Mouse (Mus musculus): ENCODE results near the gene Ggct. TPM values are rescaled to one million over a fixed set of nuclear protein-coding genes. Genes with fewer than 3 reads are reported as not detected.

Ggct gene
- total RNA-seq, 1 experiment, result 25.4 TPM

DNA sequence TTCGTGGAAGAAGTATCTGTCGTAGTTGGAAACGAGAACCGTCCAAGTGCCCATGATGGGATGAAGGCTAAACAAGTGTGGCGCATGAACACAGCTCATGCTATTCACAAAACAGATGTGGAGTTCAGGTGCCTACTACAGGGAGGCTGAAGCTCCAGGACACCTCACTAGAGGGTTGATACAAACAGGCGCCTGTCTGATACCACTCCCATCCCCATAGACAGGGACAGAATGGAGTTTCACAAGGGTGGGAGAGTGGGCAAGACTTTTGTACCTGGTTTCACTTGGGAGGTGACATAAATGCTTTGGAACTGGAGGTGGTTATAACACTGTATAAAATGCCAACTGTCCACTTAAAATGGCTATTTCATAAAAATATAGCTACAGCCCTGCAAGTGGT is 13.3 kb downstream of the Ggct start:
- Histone ChIP-seq H3K4me3 (ENCODE audit: insufficient read depth in 1 of 2, low read depth in 1 of 2, low read length in 2 of 2, poor library complexity in 1 of 2, severe bottlenecking in 1 of 2) (no peak overlapping the region), H3K27ac (ENCODE audit: insufficient read depth, low read depth, low read length, poor library complexity, severe bottlenecking) (no peak overlapping the region), H3K4me1 (ENCODE audit: control insufficient read depth in 2 of 2, insufficient read depth in 2 of 2, low read length in 2 of 2, poor library complexity in 1 of 2) (no peaks in the 10 kb centered on the region), H3K9ac (ENCODE audit: insufficient read depth, low read depth, low read length, poor library complexity, severe bottlenecking) (no peak overlapping the region), H3K36me3 (ENCODE audit: control insufficient read depth, insufficient read depth, low read length, poor library complexity, severe bottlenecking) (no peaks in the 10 kb centered on the region), H3K9me3 (ENCODE audit: control insufficient read depth, insufficient read depth, low read depth, low read length) (no peaks in the 10 kb centered on the region)
- no peak for DNase-seq (ENCODE audit: low read depth, low spot score)
- in situ Hi-C loops (cut with MboI; ENCODE audit: low sequenced_read_pairs in 2 of 2, unreplicated experiment in 2 of 2), result no loop called here
- no peak for TF ChIP-seq CHD2 (IDR thresholded peaks at IDR 0.05; ENCODE audit: low read depth, low read length)
- TF ChIP-seq MAFK (IDR thresholded peaks at IDR 0.05; ENCODE audit: insufficient read depth, low read depth, low read length), result no peak

DNA sequence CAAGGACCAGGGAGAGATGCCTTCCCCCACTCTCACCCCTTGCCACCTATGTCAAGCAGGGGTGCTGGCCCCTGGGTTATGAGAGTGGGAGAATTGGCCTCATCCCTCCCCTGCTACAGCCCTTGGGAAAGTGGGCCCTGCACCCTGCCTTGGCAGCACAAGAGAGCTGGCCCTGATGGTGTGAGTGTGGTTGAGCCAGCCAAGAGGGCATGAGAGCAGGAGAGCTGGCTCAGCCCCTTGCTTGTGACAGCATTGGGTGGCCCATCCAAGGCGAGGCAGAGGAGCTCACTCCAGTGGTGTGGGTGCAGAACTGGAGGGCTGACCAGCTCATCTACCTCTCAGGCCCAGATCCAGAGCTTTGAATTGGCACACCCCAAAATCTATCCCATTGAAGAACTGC is 17.1 kb downstream of the Ggct start:
- H3K9ac ChIP-seq (ENCODE audit: insufficient read depth, low read depth, low read length, poor library complexity, severe bottlenecking), result no peak overlapping the region
- in situ Hi-C loops (cut with MboI; ENCODE audit: low sequenced_read_pairs in 2 of 2, unreplicated experiment in 2 of 2), result no loop called here

DNA sequence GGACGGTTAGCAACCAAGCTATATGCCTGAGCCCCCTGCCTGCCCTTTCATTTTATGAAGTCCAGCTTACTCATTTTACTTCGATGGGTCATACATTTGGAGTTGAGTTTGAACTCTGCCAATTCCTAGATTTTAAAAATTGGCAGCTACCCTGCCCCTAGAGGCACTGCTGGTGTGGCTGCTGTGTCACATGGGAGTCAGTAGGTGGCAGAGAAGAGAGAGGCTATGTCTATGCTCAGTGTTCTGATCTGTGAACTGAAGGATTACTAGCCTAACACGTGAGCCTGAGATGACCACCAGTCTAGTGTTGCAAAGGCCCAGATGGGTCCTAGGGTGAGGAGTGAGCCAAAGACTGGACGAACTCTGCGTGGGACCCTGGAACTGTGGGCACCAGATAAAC is 18.2 kb downstream of the Ggct start:
- in situ Hi-C loops (cut with MboI; ENCODE audit: low sequenced_read_pairs in 2 of 2, unreplicated experiment in 2 of 2), result no loop called here
- H3K36me3 ChIP-seq (ENCODE audit: control insufficient read depth, insufficient read depth, low read length, poor library complexity, severe bottlenecking), result no peaks in the 10 kb centered on the region
- H3K4me3 ChIP-seq (ENCODE audit: insufficient read depth in 1 of 2, low read depth in 1 of 2, low read length in 2 of 2, poor library complexity in 1 of 2, severe bottlenecking in 1 of 2), result no peak overlapping the region
- TF ChIP-seq ZNF384 (IDR thresholded peaks at IDR 0.05; ENCODE audit: low read depth, low read length) (no peak), CHD2 (IDR thresholded peaks at IDR 0.05; ENCODE audit: low read depth, low read length) (no peak)
- H3K27ac ChIP-seq (ENCODE audit: insufficient read depth, low read depth, low read length, poor library complexity, severe bottlenecking), result no peak overlapping the region
- no peak overlapping the region for H3K9ac ChIP-seq (ENCODE audit: insufficient read depth, low read depth, low read length, poor library complexity, severe bottlenecking)
- no peaks in the 10 kb centered on the region; a peak in 1 of 4 replicates for H3K4me1 ChIP-seq (ENCODE audit: control insufficient read depth in 2 of 2, insufficient read depth in 2 of 2, low read length in 2 of 2, poor library complexity in 1 of 2)
- DNase-seq (ENCODE audit: low read depth, low spot score), result no peak
- H3K9me3 ChIP-seq (ENCODE audit: control insufficient read depth, insufficient read depth, low read depth, low read length), result no peaks in the 10 kb centered on the region

More for the DNA sequence above, 17.1 kb downstream of the Ggct start:
- no peaks in the 10 kb centered on the region; a peak in 1 of 4 replicates for H3K4me1 ChIP-seq (ENCODE audit: control insufficient read depth in 2 of 2, insufficient read depth in 2 of 2, low read length in 2 of 2, poor library complexity in 1 of 2)
- H3K9me3 ChIP-seq (ENCODE audit: control insufficient read depth, insufficient read depth, low read depth, low read length), result no peaks in the 10 kb centered on the region
- no peak overlapping the region for H3K27ac ChIP-seq (ENCODE audit: insufficient read depth, low read depth, low read length, poor library complexity, severe bottlenecking)
- H3K36me3 ChIP-seq (ENCODE audit: control insufficient read depth, insufficient read depth, low read length, poor library complexity, severe bottlenecking), result no peaks in the 10 kb centered on the region
- DNase-seq (ENCODE audit: low read depth, low spot score), result no peak
- no peak overlapping the region for H3K4me3 ChIP-seq (ENCODE audit: insufficient read depth in 1 of 2, low read depth in 1 of 2, low read length in 2 of 2, poor library complexity in 1 of 2, severe bottlenecking in 1 of 2)
- no peak for TF ChIP-seq CHD2 (IDR thresholded peaks at IDR 0.05; ENCODE audit: low read depth, low read length)
- no peak for TF ChIP-seq HCFC1 (IDR thresholded peaks at IDR 0.05; ENCODE audit: borderline replicate concordance, insufficient read depth, low read length)
- no peak for TF ChIP-seq ZC3H11A (IDR thresholded peaks at IDR 0.05; ENCODE audit: borderline replicate concordance, low read depth, low read length)
- no peak for TF ChIP-seq MAFK (IDR thresholded peaks at IDR 0.05; ENCODE audit: insufficient read depth, low read depth, low read length)
- no peak for TF ChIP-seq ZNF384 (IDR thresholded peaks at IDR 0.05; ENCODE audit: low read depth, low read length)

- Histone ChIP-seq H3K27ac (ENCODE audit: insufficient read depth, low read depth, low read length, poor library complexity, severe bottlenecking) (no peak overlapping the region), H3K9me3 (ENCODE audit: control insufficient read depth, insufficient read depth, low read depth, low read length) (no peaks in the 10 kb centered on the region), H3K9ac (ENCODE audit: insufficient read depth, low read depth, low read length, poor library complexity, severe bottlenecking) (no peak overlapping the region), H3K4me1 (ENCODE audit: control insufficient read depth in 2 of 2, insufficient read depth in 2 of 2, low read length in 2 of 2, poor library complexity in 1 of 2) (no peaks in the 10 kb centered on the region; a peak in 2 of 4 replicates), H3K36me3 (ENCODE audit: control insufficient read depth, insufficient read depth, low read length, poor library complexity, severe bottlenecking) (no peaks in the 10 kb centered on the region), H3K4me3 (ENCODE audit: insufficient read depth in 1 of 2, low read depth in 1 of 2, low read length in 2 of 2, poor library complexity in 1 of 2, severe bottlenecking in 1 of 2) (peak overlapping the region in 1 of 2 experiments; percentile 79; a peak in 2 of 4 replicates)
- no peak for DNase-seq (ENCODE audit: low read depth, low spot score)
- in situ Hi-C loops (cut with MboI; ENCODE audit: low sequenced_read_pairs in 2 of 2, unreplicated experiment in 2 of 2), result no loop called here
- TF ChIP-seq MAFK (IDR thresholded peaks at IDR 0.05; ENCODE audit: insufficient read depth, low read depth, low read length) (no peak), HCFC1 (IDR thresholded peaks at IDR 0.05; ENCODE audit: borderline replicate concordance, insufficient read depth, low read length) (no peak), CHD2 (IDR thresholded peaks at IDR 0.05; ENCODE audit: low read depth, low read length) (no peak), ZNF384 (IDR thresholded peaks at IDR 0.05; ENCODE audit: low read depth, low read length) (no peak), ZC3H11A (IDR thresholded peaks at IDR 0.05; ENCODE audit: borderline replicate concordance, low read depth, low read length) (no peak)
These were observed 19.9 kb downstream of the Ggct start for GRCm38 (mm10) chr6:54972929-54973211.

- Histone ChIP-seq H3K9me3 (ENCODE audit: control insufficient read depth, insufficient read depth, low read depth, low read length) (no peaks in the 10 kb centered on the region), H3K4me3 (ENCODE audit: insufficient read depth in 1 of 2, low read depth in 1 of 2, low read length in 2 of 2, poor library complexity in 1 of 2, severe bottlenecking in 1 of 2) (peak within 1 kb of the TSS; percentile 76 to 79), H3K4me1 (ENCODE audit: control insufficient read depth in 2 of 2, insufficient read depth in 2 of 2, low read length in 2 of 2, poor library complexity in 1 of 2) (peaks cover 0 to 2% of the 10 kb centered on the region in 2 experiments; a peak in 2 of 4 replicates), H3K9ac (ENCODE audit: insufficient read depth, low read depth, low read length, poor library complexity, severe bottlenecking) (peak within 1 kb of the TSS; percentile 66), H3K36me3 (ENCODE audit: control insufficient read depth, insufficient read depth, low read length, poor library complexity, severe bottlenecking) (no peaks in the 10 kb centered on the region), H3K27ac (ENCODE audit: insufficient read depth, low read depth, low read length, poor library complexity, severe bottlenecking) (no peak within 1 kb of the TSS)
- TF ChIP-seq MAFK (IDR thresholded peaks at IDR 0.05; ENCODE audit: insufficient read depth, low read depth, low read length) (no peak), ZC3H11A (IDR thresholded peaks at IDR 0.05; ENCODE audit: borderline replicate concordance, low read depth, low read length) (no peak), ZNF384 (IDR thresholded peaks at IDR 0.05; ENCODE audit: low read depth, low read length) (no peak), HCFC1 (IDR thresholded peaks at IDR 0.05; ENCODE audit: borderline replicate concordance, insufficient read depth, low read length) (no peak)
- no peak for DNase-seq (ENCODE audit: low read depth, low spot score)
- in situ Hi-C loops (cut with MboI; ENCODE audit: low sequenced_read_pairs in 2 of 2, unreplicated experiment in 2 of 2), result no loop called here
These were observed 20.4 kb downstream of the Ggct start, which contains the start of gene Nod1 for GRCm38 (mm10) chr6:54972111-54972928. Gene Nod1, minus strand, starts transcription at chr6:54972612.

Data from ES-E14 (cell line).